Mouse (Mus musculus): ENCODE results near the gene Hoxb1. TPM values are rescaled to one million over a fixed set of nuclear protein-coding genes. Genes with fewer than 3 reads are reported as not detected.

Hoxb1 gene
- not detected for polyA plus RNA-seq (2017; shearing (Covaris generic))

GRCm38 (mm10) chr11:96365441-96366091 is at the start of gene Hoxb1:
Hoxb1 (plus strand) TSS chr11:96365752.

GRCm38 (mm10) chr11:96317608-96318367 is 47.8 kb upstream of the Hoxb1 start, which contains the start of gene Hoxb4:
Hoxb4 (plus strand) TSS chr11:96318267.

GRCm38 (mm10) chr11:96323154-96323553 is 42.4 kb upstream of the Hoxb1 start, which contains the start of gene Hoxb3:
Hoxb3 (plus strand) TSS chr11:96323326.

GRCm38 (mm10) chr11:96350341-96350624 is 15.3 kb upstream of the Hoxb1 start, which contains the start of gene Hoxb2:
Hoxb2 (plus strand) TSS chr11:96350525.

Other genes starting within 250 kb of the Hoxb1 start
- not detected for gene Ttll6, start 232.0 kb upstream of the Hoxb1 start, polyA plus RNA-seq (2017; shearing (Covaris generic))
- gene Hoxb13, start 171.4 kb upstream of the Hoxb1 start, polyA plus RNA-seq (2017; shearing (Covaris generic)) = not detected
- not detected for gene Hoxb9, start 94.3 kb upstream of the Hoxb1 start, polyA plus RNA-seq (2017; shearing (Covaris generic))
- not detected for gene Hoxb8, start 83.8 kb upstream of the Hoxb1 start, polyA plus RNA-seq (2017; shearing (Covaris generic))
- gene Hoxb7, start 79.1 kb upstream of the Hoxb1 start, polyA plus RNA-seq (2017; shearing (Covaris generic)) = not detected
- gene Hoxb6, start 73.3 kb upstream of the Hoxb1 start, polyA plus RNA-seq (2017; shearing (Covaris generic)) = not detected
- gene Hoxb5, start 62.4 kb upstream of the Hoxb1 start, polyA plus RNA-seq (2017; shearing (Covaris generic)) = not detected
- gene Hoxb4, start 47.5 kb upstream of the Hoxb1 start, polyA plus RNA-seq (2017; shearing (Covaris generic)) = 0.17 TPM
- gene Hoxb3, start 42.4 kb upstream of the Hoxb1 start, polyA plus RNA-seq (2017; shearing (Covaris generic)) = not detected
- not detected for gene Hoxb2, start 15.2 kb upstream of the Hoxb1 start, polyA plus RNA-seq (2017; shearing (Covaris generic))
- gene Skap1, start 98.8 kb downstream of the Hoxb1 start, polyA plus RNA-seq (2017; shearing (Covaris generic)) = 752 TPM

All from activated CD4-positive, CD25-positive, alpha-beta regulatory T cell, adult 9 weeks (primary cell).